ENCODE assay signal across 9 mouse cellular contexts in the genomic region with DNA sequence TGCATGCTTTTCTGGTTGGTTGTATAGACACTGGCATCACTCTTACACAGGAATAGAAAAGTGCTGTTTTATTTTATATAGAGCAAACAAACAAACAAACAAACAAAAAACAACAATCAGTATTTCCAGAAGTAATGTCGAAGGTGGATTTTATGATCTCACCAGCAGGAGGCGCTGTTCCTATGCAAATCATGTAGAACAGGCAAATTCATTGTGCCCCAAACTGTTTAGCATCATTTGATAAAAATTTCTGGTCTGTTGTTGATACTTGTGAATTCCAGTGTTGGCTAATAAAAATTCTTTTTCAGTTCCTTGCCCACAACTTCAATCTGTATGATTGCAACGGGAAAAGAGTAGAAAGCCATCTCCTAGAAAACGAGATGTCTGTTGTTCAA.
DNase-seq lines count a peak whose midpoint lies in the region; ATAC-seq and TF ChIP-seq lines count a peak whose summit lies in the region.
"Had no signal": no experiment of that assay in that cellular context is flagged by ENCODE, and none has a peak within 500 bp of the region (broad histone marks: within the 10 kb centered on the region; RNA-seq: fewer than 3 reads in every experiment).

No protein-coding gene starts in this region.

- no peaks in the 10 kb centered on the region for H3K27me3 ChIP-seq in lung, postnatal 0 days (replicated peaks; ENCODE audit: insufficient read depth, low read length)
- H3K27me3 ChIP-seq in hindbrain, postnatal 0 days (ENCODE audit: insufficient read depth, low read length): no peaks in the 10 kb centered on the region

- H3K27ac ChIP-seq in lung, postnatal 0 days (ENCODE audit: low read length): no peak overlapping the region
- H3K27ac ChIP-seq in hindbrain, postnatal 0 days: no peak overlapping the region
- H3K27ac ChIP-seq: macrophage had no signal

- no peaks in the 10 kb centered on the region for H3K9me3 ChIP-seq in lung, postnatal 0 days (ENCODE audit: low read length)
- H3K9me3 ChIP-seq in hindbrain, postnatal 0 days (ENCODE audit: low read length): no peaks in the 10 kb centered on the region

- no peaks in the 10 kb centered on the region for H3K36me3 ChIP-seq in lung, postnatal 0 days (ENCODE audit: insufficient read depth, low read length)
- H3K36me3 ChIP-seq in hindbrain, postnatal 0 days (ENCODE audit: insufficient read depth, low read length): no peaks in the 10 kb centered on the region

- peak; percentile 4 for DNase-seq in cerebellum, adult 11 months
- no peak for DNase-seq in cerebellum, adult 9-11 months
- peak; percentile 22 for DNase-seq in lung, postnatal 0 days (ENCODE audit: low spot score)
- DNase-seq in lung, postnatal 25 days (ENCODE audit: low spot score): no peak
- peak; percentile 13 for DNase-seq in cerebellum, adult 8-10 months
- DNase-seq in hindbrain, postnatal 0 days (ENCODE audit: low spot score): peak; percentile 74
- DNase-seq in right cerebral cortex, postnatal 14 days: peak; percentile 51
- DNase-seq in urinary bladder, postnatal 36 days (ENCODE audit: low spot score in 2 of 2): no peak

- no peak overlapping the region for H3K4me2 ChIP-seq in lung, postnatal 0 days (replicated peaks; ENCODE audit: low read depth, low read length)
- H3K4me2 ChIP-seq in hindbrain, postnatal 0 days (ENCODE audit: low read depth, low read length): no peak overlapping the region

- H3K4me1 ChIP-seq in lung, postnatal 0 days (ENCODE audit: insufficient read depth, low read depth, low read length): no peaks in the 10 kb centered on the region
- H3K4me1 ChIP-seq in hindbrain, postnatal 0 days (ENCODE audit: insufficient read depth, low read length): no peaks in the 10 kb centered on the region

- TF ChIP-seq CTCF in lung, postnatal 0 days (IDR thresholded peaks at IDR 0.05): peak; percentile 73
- peak; percentile 84 for TF ChIP-seq CTCF in hindbrain, postnatal 0 days (IDR thresholded peaks at IDR 0.05; ENCODE audit: low read depth)

- no peak overlapping the region for H3K9ac ChIP-seq in lung, postnatal 0 days (replicated peaks; ENCODE audit: low read depth)
- H3K9ac ChIP-seq in hindbrain, postnatal 0 days (replicated peaks; ENCODE audit: low read length): no peak overlapping the region

- TF ChIP-seq EP300 in lung, postnatal 0 days (IDR thresholded peaks at IDR 0.05): no peak

- H3K4me3 ChIP-seq in lung, postnatal 0 days (ENCODE audit: low read depth, low read length): no peak overlapping the region
- no peak overlapping the region for H3K4me3 ChIP-seq in hindbrain, postnatal 0 days (ENCODE audit: low read length)

- ATAC-seq in lung, postnatal 0 days: no peak
- no peak for ATAC-seq in hindbrain, postnatal 0 days

- WGBS in lung, postnatal 0 days: 55% methylated on average over 4 of the region's 4 CpGs
- 47% methylated on average over 4 of the region's 4 CpGs for WGBS in hindbrain, postnatal 0 days

Comparison
In these comparisons a context has a peak if more than half of its experiments do, and no peak if none do; other contexts are left out.
1. DNase-seq: peak in cerebellum, adult 11 months (single experiment), lung, postnatal 0 days (single experiment), cerebellum, adult 8-10 months (single experiment), hindbrain, postnatal 0 days (single experiment) and right cerebral cortex, postnatal 14 days (single experiment); none in cerebellum, adult 9-11 months (single experiment), lung, postnatal 25 days (single experiment) and urinary bladder, postnatal 36 days (0 of 2).